Mouse (Mus musculus) spleen, adult 2 months (tissue): ENCODE data around the gene Prr14l. TPM values are rescaled to one million over a fixed set of nuclear protein-coding genes. Genes with fewer than 3 reads are reported as not detected.
"Not testable (repeated sequence)": the region's sequence is repeated elsewhere in the genome, so short reads cannot be mapped to it uniquely, and the experiment has no call there.

Source experiments
- DNase-seq, 2 experiments: peaks; one replicate each; pipeline versions ENCODE4 v3.0.0 to v3.0.0-alpha.2; 2012 to 2021; ENCODE audit warnings: low spot score in 2 of 2, low read depth in 1 of 2
- H3K27ac ChIP-seq: fragments of 200-500 bp; 2 replicates; pipeline ENCODE4 v1.5.1; 2012; ENCODE audit warnings: low read length, inconsistent platforms; ENCODE audit not compliant: insufficient read depth
- H3K27me3 ChIP-seq: fragments of 200-500 bp; 2 replicates; pipeline ENCODE4 v1.6.1; 2012; ENCODE audit warnings: mild to moderate bottlenecking, moderate library complexity, low read length, inconsistent platforms; ENCODE audit not compliant: control insufficient read depth, insufficient read depth
- H3K36me3 ChIP-seq: fragments of 200-500 bp; 2 replicates; pipeline ENCODE4 v1.6.1; 2012; ENCODE audit warnings: mild to moderate bottlenecking, low read length, inconsistent platforms; ENCODE audit not compliant: control insufficient read depth, insufficient read depth
- H3K4me1 ChIP-seq: fragments of 200-500 bp; 2 replicates; pipeline ENCODE4 v1.6.1; 2011; ENCODE audit warnings: inconsistent platforms; ENCODE audit not compliant: control insufficient read depth, insufficient read depth, insufficient read length
- H3K4me3 ChIP-seq: fragments of 200-500 bp; 2 replicates; pipeline ENCODE4 v1.5.1; 2011; ENCODE audit warnings: mild to moderate bottlenecking, inconsistent platforms; ENCODE audit not compliant: insufficient read depth, insufficient read length; ENCODE audit errors: extremely low read depth
- CTCF ChIP-seq: fragments of 200-500 bp; IDR thresholded peaks from 2 replicates; pipeline ENCODE4 v1.5.1; 2011; ENCODE audit warnings: mild to moderate bottlenecking, inconsistent platforms; ENCODE audit not compliant: insufficient read depth, insufficient read length, insufficient replicate concordance; ENCODE audit errors: extremely low read depth
- POLR2A ChIP-seq: fragments of 200-500 bp; IDR thresholded peaks from 2 replicates; pipeline ENCODE4 v1.6.1; 2011; ENCODE audit warnings: low read depth, low read length, inconsistent platforms
- WGBS: fragments of 180-500 bp; shearing (Covaris S2); methylation state at CpG from one replicate; pipeline ENCODE4 v1.1.7; 2018; 5-methylcytosine and 5-hydroxymethylcytosine counted together
- polyA plus RNA-seq: library from polyadenylated mRNA; depleted of rRNA; stranded (reverse); fragments of >200 nt; gene quantifications from 2 replicates; pipeline ENCODE4 v1.2.3, GENCODE M21; 2012

Gene Prr14l
- polyA plus RNA-seq, 1 experiment: 15.1 TPM

DNA sequence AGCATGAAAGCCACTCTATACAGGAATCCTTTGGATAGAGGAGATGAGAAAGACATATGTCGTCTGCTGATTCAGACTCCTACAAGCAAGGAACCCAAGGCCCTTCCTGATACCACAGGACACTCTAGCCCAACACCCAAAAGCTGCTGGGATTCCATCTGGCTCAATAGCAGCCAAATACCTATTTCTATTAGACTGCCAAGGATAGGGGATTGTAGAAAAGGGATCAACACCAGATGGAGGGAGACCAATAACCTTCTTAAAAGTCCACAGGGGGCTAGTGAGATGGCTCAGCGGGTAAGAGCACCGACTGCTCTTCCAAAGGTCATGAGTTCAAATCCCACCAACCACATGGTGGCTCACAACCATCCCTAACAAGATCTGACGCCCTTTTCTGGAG, 38.7 kb downstream of the Prr14l start:
- WGBS: 95% methylated on average over 4 of the region's 4 CpGs
- DNase-seq: no peak
- no peaks in the 10 kb centered on the region for H3K27me3 ChIP-seq
- no peaks in the 10 kb centered on the region for H3K4me1 ChIP-seq
- no peak overlapping the region for H3K4me3 ChIP-seq
- TF ChIP-seq CTCF: no peak
- no peak for TF ChIP-seq POLR2A
- no peak overlapping the region for H3K27ac ChIP-seq
- H3K36me3 ChIP-seq: peaks cover 32% of the 10 kb centered on the region

GRCm38 (mm10) chr5:32786454-32786853, 67.6 kb downstream of the Prr14l start:
- 67% methylated on average over 1 of the region's 1 CpGs for whole genome bisulfite sequencing

GRCm38 (mm10) chr5:32785313-32785915, 68.6 kb downstream of the Prr14l start, which contains the start of gene Pisd:
Pisd (minus strand) TSS chr5:32785646.
- Histone ChIP-seq H3K4me1 (peaks cover 5% of the 10 kb centered on the region; the same call in 1 of the 2 replicates), H3K27me3 (no peaks in the 10 kb centered on the region), H3K36me3 (peaks cover 1% of the 10 kb centered on the region), H3K4me3 (peak within 1 kb of the TSS; percentile 95), H3K27ac (peak within 1 kb of the TSS; percentile 58; the same call in 1 of the 2 replicates)
- peak; percentile 82 for TF ChIP-seq POLR2A
- TF ChIP-seq CTCF: no peak
- peak; percentile 84 to 94 for DNase-seq
- under 1% methylated on average over 52 of the region's 52 CpGs for whole genome bisulfite sequencing

More at GRCm38 (mm10) chr5:32786454-32786853, 67.6 kb downstream of the Prr14l start:
- not testable (repeated sequence) for H3K4me1 ChIP-seq, DNase-seq, H3K27me3 ChIP-seq, H3K27ac ChIP-seq, H3K4me3 ChIP-seq, H3K36me3 ChIP-seq

DNA sequence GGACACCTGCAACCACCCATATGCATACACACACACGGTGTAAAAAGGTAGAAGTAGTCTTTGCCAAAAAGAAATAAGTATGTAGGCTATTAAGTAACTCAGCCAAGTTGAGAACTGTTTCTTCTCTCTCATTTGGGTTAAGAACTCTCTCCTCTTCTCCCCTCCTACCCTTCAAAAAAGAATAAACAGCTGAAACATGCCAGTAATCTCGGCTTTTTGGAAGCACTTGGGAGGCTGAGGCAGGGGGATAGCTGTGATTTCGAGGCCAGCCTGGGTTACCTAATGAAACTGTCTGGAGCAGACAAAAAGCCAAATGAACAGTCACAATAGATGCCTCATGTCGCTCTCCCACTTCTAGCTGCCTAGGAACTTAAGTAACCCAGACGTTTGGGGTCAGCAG, 69.3 kb downstream of the Prr14l start:
- Histone ChIP-seq H3K4me1 (peaks cover 5% of the 10 kb centered on the region; the same call in 1 of the 2 replicates), H3K27me3 (no peaks in the 10 kb centered on the region), H3K4me3 (peak overlapping the region; percentile 95; the same call in 1 of the 2 replicates), H3K27ac (no peak overlapping the region), H3K36me3 (peaks cover 1% of the 10 kb centered on the region; the same call in 1 of the 2 replicates)
- TF ChIP-seq CTCF: no peak
- TF ChIP-seq POLR2A: no peak
- WGBS: 20% methylated on average over 5 of the region's 5 CpGs
- no peak for DNase-seq

GRCm38 (mm10) chr5:32781596-32781995, 72.5 kb downstream of the Prr14l start:
- Histone ChIP-seq H3K36me3 (no peaks in the 10 kb centered on the region), H3K4me3 (no peak overlapping the region), H3K27ac (no peak overlapping the region), H3K4me1 (peaks cover 5% of the 10 kb centered on the region; the same call in 1 of the 2 replicates), H3K27me3 (no peaks in the 10 kb centered on the region)
- no peak for TF ChIP-seq POLR2A
- no peak for TF ChIP-seq CTCF
- WGBS: 92% methylated on average over 5 of the region's 5 CpGs
- DNase-seq: no peak

GRCm38 (mm10) chr5:32778168-32778567, 75.9 kb downstream of the Prr14l start:
- no peak for TF ChIP-seq CTCF
- no peak for TF ChIP-seq POLR2A
- 76% methylated on average over 3 of the region's 3 CpGs for WGBS
- DNase-seq: no peak
- Histone ChIP-seq H3K4me1 (no peaks in the 10 kb centered on the region), H3K4me3 (no peak overlapping the region), H3K27me3 (no peaks in the 10 kb centered on the region), H3K27ac (no peak overlapping the region), H3K36me3 (peaks cover 5% of the 10 kb centered on the region; the same call in 1 of the 2 replicates)

DNA sequence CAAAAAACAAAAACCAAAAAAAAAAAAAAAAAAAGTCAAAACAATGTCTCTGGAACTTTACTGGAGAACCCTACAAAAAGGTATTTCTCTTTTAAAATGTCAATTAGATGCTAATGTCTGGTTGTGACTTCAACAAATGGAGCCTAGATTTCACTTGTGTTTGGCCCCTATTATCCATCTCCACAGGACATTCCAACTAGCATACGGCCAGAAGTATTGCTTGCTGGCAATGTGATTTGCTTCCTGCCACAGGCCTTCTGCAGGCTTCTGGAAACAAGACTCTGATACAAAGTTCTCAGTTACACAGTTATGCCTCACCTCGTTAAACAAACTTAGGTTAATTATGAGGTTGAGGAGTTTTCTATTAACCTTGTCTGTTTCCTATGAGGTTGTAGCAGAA, 81.7 kb downstream of the Prr14l start:
- TF ChIP-seq CTCF: no peak
- no peak for TF ChIP-seq POLR2A
- WGBS: 91% methylated on average over 2 of the region's 2 CpGs
- Histone ChIP-seq H3K4me3 (no peak overlapping the region), H3K27ac (no peak overlapping the region), H3K36me3 (peaks cover 12% of the 10 kb centered on the region), H3K4me1 (no peaks in the 10 kb centered on the region), H3K27me3 (no peaks in the 10 kb centered on the region)
- no peak for DNase-seq
